Mouse (Mus musculus): ENCODE measurements around the gene Itgam. TPM values are rescaled to one million over a fixed set of nuclear protein-coding genes. Genes with fewer than 3 reads are reported as not detected.

Itgam gene
- total and polyA plus RNA-seq, 2 experiments = 0.29 to 0.65 TPM

- H3K27me3 ChIP-seq (ENCODE audit: control insufficient read depth, insufficient read depth, low read length) = no peaks in the 10 kb centered on the region
- TF ChIP-seq POLR2A (IDR thresholded peaks at IDR 0.05; ENCODE audit: extremely low read depth, insufficient read depth, low read length) (no peak), CTCF (IDR thresholded peaks at IDR 0.05; ENCODE audit: low read depth, low read length) (no peak)
Observed at GRCm38 (mm10) chr7:128107462-128107861, 45.0 kb downstream of the Itgam start.

GRCm38 (mm10) chr7:128110314-128110713 lies 47.9 kb downstream of the Itgam start:
- Histone ChIP-seq H3K4me1 (ENCODE audit: control insufficient read depth, insufficient read depth, low read length) (no peaks in the 10 kb centered on the region), H3K9ac (ENCODE audit: low read depth, low read length) (no peak overlapping the region), H3K27ac (replicated peaks; ENCODE audit: insufficient read depth, low read depth, low read length) (no peak overlapping the region), H3K4me3 (ENCODE audit: insufficient read depth, low read depth, low read length) (no peak overlapping the region), H3K36me3 (ENCODE audit: control insufficient read depth, insufficient read depth, low read length) (no peaks in the 10 kb centered on the region), H3K79me2 (ENCODE audit: control insufficient read depth, insufficient read depth, low read length) (no peaks in the 10 kb centered on the region), H3K27me3 (ENCODE audit: control insufficient read depth, insufficient read depth, low read length) (no peaks in the 10 kb centered on the region)
- TF ChIP-seq POLR2A (IDR thresholded peaks at IDR 0.05; ENCODE audit: extremely low read depth, insufficient read depth, low read length) = no peak
- no peak for TF ChIP-seq CTCF (IDR thresholded peaks at IDR 0.05; ENCODE audit: low read depth, low read length)
- no peak for DNase-seq (ENCODE audit: extremely low read depth, low read depth, low spot score)
- whole genome bisulfite sequencing = 70% methylated on average over 2 of the region's 2 CpGs

More at GRCm38 (mm10) chr7:128107462-128107861, 45.0 kb downstream of the Itgam start:
- Histone ChIP-seq H3K9ac (ENCODE audit: low read depth, low read length) (no peak overlapping the region), H3K27ac (replicated peaks; ENCODE audit: insufficient read depth, low read depth, low read length) (no peak overlapping the region), H3K79me2 (ENCODE audit: control insufficient read depth, insufficient read depth, low read length) (no peaks in the 10 kb centered on the region), H3K4me3 (ENCODE audit: insufficient read depth, low read depth, low read length) (no peak overlapping the region), H3K4me1 (ENCODE audit: control insufficient read depth, insufficient read depth, low read length) (no peaks in the 10 kb centered on the region), H3K36me3 (ENCODE audit: control insufficient read depth, insufficient read depth, low read length) (no peaks in the 10 kb centered on the region)
- DNase-seq (ENCODE audit: extremely low read depth, low read depth, low spot score) = no peak
- whole genome bisulfite sequencing = 94% methylated on average over 7 of the region's 7 CpGs

DNA sequence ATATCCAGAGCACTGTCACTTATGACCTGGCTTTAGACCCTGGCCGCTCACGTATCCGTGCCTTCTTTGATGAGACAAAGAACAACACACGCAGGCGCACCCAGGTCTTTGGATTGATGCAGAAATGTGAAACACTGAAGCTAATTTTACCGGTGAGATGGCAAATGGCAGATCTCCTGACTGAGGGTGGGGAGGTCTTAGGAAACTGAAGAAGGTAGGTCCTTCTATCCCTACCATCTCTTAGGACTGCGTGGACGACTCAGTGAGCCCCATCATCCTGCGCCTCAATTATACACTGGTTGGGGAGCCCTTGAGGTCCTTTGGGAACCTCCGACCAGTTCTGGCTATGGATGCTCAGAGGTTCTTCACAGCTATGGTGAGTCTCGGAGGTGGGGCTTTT lies 49.7 kb downstream of the Itgam start:
- H3K36me3 ChIP-seq (ENCODE audit: control insufficient read depth, insufficient read depth, low read length) = no peaks in the 10 kb centered on the region
- H3K79me2 ChIP-seq (ENCODE audit: control insufficient read depth, insufficient read depth, low read length) = no peaks in the 10 kb centered on the region
- no peak overlapping the region for H3K9ac ChIP-seq (ENCODE audit: low read depth, low read length)
- TF ChIP-seq CTCF (IDR thresholded peaks at IDR 0.05; ENCODE audit: low read depth, low read length) (no peak), POLR2A (IDR thresholded peaks at IDR 0.05; ENCODE audit: extremely low read depth, insufficient read depth, low read length) (no peak)
- H3K27ac ChIP-seq (replicated peaks; ENCODE audit: insufficient read depth, low read depth, low read length) = no peak overlapping the region
- H3K27me3 ChIP-seq (ENCODE audit: control insufficient read depth, insufficient read depth, low read length) = no peaks in the 10 kb centered on the region
- H3K4me3 ChIP-seq (ENCODE audit: insufficient read depth, low read depth, low read length) = no peak overlapping the region
- DNase-seq (ENCODE audit: extremely low read depth, low read depth, low spot score) = no peak
- 87% methylated on average over 11 of the region's 11 CpGs for WGBS
- no peaks in the 10 kb centered on the region for H3K4me1 ChIP-seq (ENCODE audit: control insufficient read depth, insufficient read depth, low read length)

GRCm38 (mm10) chr7:128114371-128115105 lies 52.1 kb downstream of the Itgam start:
- no peaks in the 10 kb centered on the region for H3K27me3 ChIP-seq (ENCODE audit: control insufficient read depth, insufficient read depth, low read length)
- no peak for DNase-seq (ENCODE audit: extremely low read depth, low read depth, low spot score)
- H3K4me3 ChIP-seq (ENCODE audit: insufficient read depth, low read depth, low read length) = no peak overlapping the region
- H3K9ac ChIP-seq (ENCODE audit: low read depth, low read length) = no peak overlapping the region
- TF ChIP-seq POLR2A (IDR thresholded peaks at IDR 0.05; ENCODE audit: extremely low read depth, insufficient read depth, low read length) (no peak), CTCF (IDR thresholded peaks at IDR 0.05; ENCODE audit: low read depth, low read length) (no peak)
- no peaks in the 10 kb centered on the region for H3K79me2 ChIP-seq (ENCODE audit: control insufficient read depth, insufficient read depth, low read length)
- WGBS = 94% methylated on average over 11 of the region's 11 CpGs
- no peaks in the 10 kb centered on the region for H3K4me1 ChIP-seq (ENCODE audit: control insufficient read depth, insufficient read depth, low read length)
- H3K27ac ChIP-seq (replicated peaks; ENCODE audit: insufficient read depth, low read depth, low read length) = no peak overlapping the region
- H3K36me3 ChIP-seq (ENCODE audit: control insufficient read depth, insufficient read depth, low read length) = no peaks in the 10 kb centered on the region

DNA sequence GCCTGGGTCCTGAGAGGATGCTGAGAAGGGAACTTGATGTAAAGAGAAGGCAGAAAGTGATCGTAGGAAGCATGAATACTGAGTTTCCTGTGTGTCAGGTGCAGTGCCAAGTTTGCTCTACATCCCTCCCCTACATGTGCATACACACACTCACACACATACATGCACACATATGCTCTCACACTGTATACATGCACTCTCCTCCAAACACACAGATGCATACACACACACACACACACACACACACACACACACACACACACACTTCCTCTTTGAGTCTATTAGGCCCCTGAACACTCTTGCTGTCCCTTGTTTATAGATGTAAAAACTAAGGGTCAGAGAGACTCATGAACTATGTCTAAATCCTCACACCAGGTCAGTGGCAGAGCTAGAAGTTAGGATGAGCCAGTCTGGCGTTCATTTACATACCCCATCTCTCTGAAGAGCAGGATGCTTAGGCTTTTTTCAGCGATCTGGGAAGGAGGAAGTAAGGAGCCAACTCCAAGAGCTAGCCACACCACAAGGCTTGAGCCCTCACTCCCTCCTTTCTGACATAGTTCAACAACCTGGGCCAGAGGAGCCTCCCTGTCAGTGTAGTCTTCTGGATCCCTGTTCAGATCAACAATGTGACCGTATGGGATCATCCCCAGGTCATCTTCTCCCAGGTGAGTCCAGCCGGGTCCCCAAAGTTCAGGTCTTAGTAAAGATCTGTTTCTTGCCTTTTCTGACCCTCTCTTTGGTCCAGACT lies 52.9 kb downstream of the Itgam start:
- WGBS = 69% methylated on average over 5 of the region's 5 CpGs
- Histone ChIP-seq H3K9ac (ENCODE audit: low read depth, low read length) (no peak overlapping the region), H3K4me3 (ENCODE audit: insufficient read depth, low read depth, low read length) (no peak overlapping the region), H3K27me3 (ENCODE audit: control insufficient read depth, insufficient read depth, low read length) (no peaks in the 10 kb centered on the region), H3K4me1 (ENCODE audit: control insufficient read depth, insufficient read depth, low read length) (no peaks in the 10 kb centered on the region), H3K27ac (replicated peaks; ENCODE audit: insufficient read depth, low read depth, low read length) (no peak overlapping the region), H3K79me2 (ENCODE audit: control insufficient read depth, insufficient read depth, low read length) (no peaks in the 10 kb centered on the region), H3K36me3 (ENCODE audit: control insufficient read depth, insufficient read depth, low read length) (no peaks in the 10 kb centered on the region)
- TF ChIP-seq CTCF (IDR thresholded peaks at IDR 0.05; ENCODE audit: low read depth, low read length) (no peak), POLR2A (IDR thresholded peaks at IDR 0.05; ENCODE audit: extremely low read depth, insufficient read depth, low read length) (no peak)
- DNase-seq (ENCODE audit: extremely low read depth, low read depth, low spot score) = no peak

GRCm38 (mm10) chr7:128116396-128116795 lies 54.0 kb downstream of the Itgam start:
- H3K36me3 ChIP-seq (ENCODE audit: control insufficient read depth, insufficient read depth, low read length) = no peaks in the 10 kb centered on the region
- no peaks in the 10 kb centered on the region for H3K79me2 ChIP-seq (ENCODE audit: control insufficient read depth, insufficient read depth, low read length)
- H3K4me1 ChIP-seq (ENCODE audit: control insufficient read depth, insufficient read depth, low read length) = no peaks in the 10 kb centered on the region
- no peak for DNase-seq (ENCODE audit: extremely low read depth, low read depth, low spot score)
- H3K9ac ChIP-seq (ENCODE audit: low read depth, low read length) = no peak overlapping the region
- 90% methylated on average over 5 of the region's 5 CpGs for WGBS
- TF ChIP-seq CTCF (IDR thresholded peaks at IDR 0.05; ENCODE audit: low read depth, low read length) = no peak
- no peak for TF ChIP-seq POLR2A (IDR thresholded peaks at IDR 0.05; ENCODE audit: extremely low read depth, insufficient read depth, low read length)
- H3K27me3 ChIP-seq (ENCODE audit: control insufficient read depth, insufficient read depth, low read length) = no peaks in the 10 kb centered on the region
- no peak overlapping the region for H3K27ac ChIP-seq (replicated peaks; ENCODE audit: insufficient read depth, low read depth, low read length)
- H3K4me3 ChIP-seq (ENCODE audit: insufficient read depth, low read depth, low read length) = no peak overlapping the region
